Mouse (Mus musculus) left cerebral cortex, adult 6 months (tissue): ENCODE results near the gene Tmem223. TPM values are rescaled to one million over a fixed set of nuclear protein-coding genes. Genes with fewer than 3 reads are reported as not detected.

Source experiments
- polyA plus RNA-seq: library from polyadenylated mRNA; unstranded; fragments of <200 nt; fragmentation: Nextera tagmentation; gene quantifications from 2 replicates; pipeline ENCODE4 v1.2.3, GENCODE M21; 2021

Tmem223 gene
- polyA plus RNA-seq, 1 experiment from 2014 or later, result 250 TPM

Other genes starting within 250 kb of the Tmem223 start
- 8.6 and 10.3 TPM in 2 replicates for gene Slc22a8, start 179.7 kb upstream of the Tmem223 start, polyA plus RNA-seq
- 2.2 and 2.7 TPM in 2 replicates for gene Slc22a6, start 153.0 kb upstream of the Tmem223 start, polyA plus RNA-seq
- 41.2 and 88.0 TPM in 2 replicates for gene Chrm1, start 107.2 kb upstream of the Tmem223 start, polyA plus RNA-seq
- 169 and 178 TPM in 2 replicates for gene Slc3a2, start 47.6 kb upstream of the Tmem223 start, polyA plus RNA-seq
- 57.2 and 64.9 TPM in 2 replicates for gene Wdr74, start 35.2 kb upstream of the Tmem223 start, polyA plus RNA-seq
- not detected in 2 replicates for gene 1700092M07Rik, start 30.3 kb upstream of the Tmem223 start, polyA plus RNA-seq
- gene Stx5a, start 29.6 kb upstream of the Tmem223 start, polyA plus RNA-seq, result 33.4 and 33.5 TPM in 2 replicates
- 23.9 and 27.6 TPM in 2 replicates for gene Nxf1, start 13.9 kb upstream of the Tmem223 start, polyA plus RNA-seq
- gene Tmem179b, start 3.5 kb downstream of the Tmem223 start, polyA plus RNA-seq, result 28.2 and 37.0 TPM in 2 replicates
- gene Taf6l, start 15.4 kb downstream of the Tmem223 start, polyA plus RNA-seq, result 11.5 and 16.0 TPM in 2 replicates
- gene Polr2g, start 27.6 kb downstream of the Tmem223 start, polyA plus RNA-seq, result 224 and 251 TPM in 2 replicates
- 2.2 and 3.2 TPM in 2 replicates for gene Zbtb3, start 31.6 kb downstream of the Tmem223 start, polyA plus RNA-seq
- gene Ttc9c, start 48.3 kb downstream of the Tmem223 start, polyA plus RNA-seq, result 22.4 and 24.7 TPM in 2 replicates
- 5.9 and 11.9 TPM in 2 replicates for gene Hnrnpul2, start 49.0 kb downstream of the Tmem223 start, polyA plus RNA-seq
- gene AC129217.1, start 58.8 kb downstream of the Tmem223 start, polyA plus RNA-seq, result not detected in 2 replicates
- 80.3 and 99.9 TPM in 2 replicates for gene Bscl2, start 66.5 kb downstream of the Tmem223 start, polyA plus RNA-seq
- gene Gng3, start 68.2 kb downstream of the Tmem223 start, polyA plus RNA-seq, result 271 and 278 TPM in 2 replicates
- gene Lrrn4cl, start 79.8 kb downstream of the Tmem223 start, polyA plus RNA-seq, result 0.28 and 0.50 TPM in 2 replicates
- 157 and 163 TPM in 2 replicates for gene Ubxn1, start 100.5 kb downstream of the Tmem223 start, polyA plus RNA-seq
- 68.8 and 84.0 TPM in 2 replicates for gene Uqcc3, start 109.9 kb downstream of the Tmem223 start, polyA plus RNA-seq
- gene Lbhd1, start 112.7 kb downstream of the Tmem223 start, polyA plus RNA-seq, result 9.7 and 11.2 TPM in 2 replicates
- gene Gm49403, start 112.9 kb downstream of the Tmem223 start, polyA plus RNA-seq, result not detected in 2 replicates
- gene 1810009A15Rik, start 117.9 kb downstream of the Tmem223 start, polyA plus RNA-seq, result 71.4 and 81.8 TPM in 2 replicates
- 5.9 and 13.0 TPM in 2 replicates for gene Gm49416, start 117.9 kb downstream of the Tmem223 start, polyA plus RNA-seq
- 6.4 and 8.5 TPM in 2 replicates for gene Ints5, start 122.0 kb downstream of the Tmem223 start, polyA plus RNA-seq
- 15.2 and 19.0 TPM in 2 replicates for gene Ganab, start 127.1 kb downstream of the Tmem223 start, polyA plus RNA-seq
- gene B3gat3, start 149.4 kb downstream of the Tmem223 start, polyA plus RNA-seq, result 49.0 and 67.5 TPM in 2 replicates
- gene Rom1, start 158.4 kb downstream of the Tmem223 start, polyA plus RNA-seq, result 4.9 and 6.0 TPM in 2 replicates
- gene Eml3, start 158.6 kb downstream of the Tmem223 start, polyA plus RNA-seq, result 3.1 and 4.0 TPM in 2 replicates
- gene Mta2, start 170.9 kb downstream of the Tmem223 start, polyA plus RNA-seq, result 20.4 and 23.0 TPM in 2 replicates
- gene Tut1, start 182.9 kb downstream of the Tmem223 start, polyA plus RNA-seq, result 10.3 and 11.3 TPM in 2 replicates
- gene Eef1g, start 196.0 kb downstream of the Tmem223 start, polyA plus RNA-seq, result 432 and 459 TPM in 2 replicates
- 4.5 and 4.9 TPM in 2 replicates for gene Ahnak, start 218.3 kb downstream of the Tmem223 start, polyA plus RNA-seq